Mouse (Mus musculus) limb, embryonic 12.5 days (tissue): ENCODE results near the gene Pde4dip. TPM values are rescaled to one million over a fixed set of nuclear protein-coding genes. Genes with fewer than 3 reads are reported as not detected.

ENCODE experiments used
- ATAC-seq: fragments of 200-750 bp; cut with Nextera tagmentation; 2 replicates; pipeline ENCODE4 v1.8.0; 2017; ENCODE audit warnings: low read depth, moderate TSS enrichment; ENCODE audit not compliant: insufficient number of reproducible peaks, insufficient read depth, low FRiP score, low TSS enrichment
- H3K27ac ChIP-seq: fragments of 300-500 bp; sonication (generic); 2 replicates; pipeline ENCODE4 v1.5.1; 2016; ENCODE audit warnings: mild to moderate bottlenecking, moderate library complexity
- H3K27me3 ChIP-seq: fragments of 300-500 bp; sonication (generic); 2 replicates; pipeline ENCODE4 v1.6.1; 2016; ENCODE audit warnings: mild to moderate bottlenecking, moderate library complexity
- H3K36me3 ChIP-seq: fragments of 300-500 bp; sonication (generic); 2 replicates; pipeline ENCODE4 v1.6.1; 2016; ENCODE audit warnings: mild to moderate bottlenecking, moderate library complexity
- H3K4me1 ChIP-seq: fragments of 300-500 bp; sonication (generic); replicated peaks from 2 replicates; pipeline ENCODE4 v1.6.1; 2016
- H3K4me2 ChIP-seq: fragments of 300-500 bp; sonication (generic); 2 replicates; pipeline ENCODE4 v1.6.1; 2016; ENCODE audit warnings: mild to moderate bottlenecking, moderate library complexity
- H3K4me3 ChIP-seq: fragments of 300-500 bp; sonication (generic); replicated peaks from 2 replicates; pipeline ENCODE4 v1.5.1; 2016; ENCODE audit warnings: mild to moderate bottlenecking
- H3K9ac ChIP-seq: fragments of 300-500 bp; sonication (generic); replicated peaks from 2 replicates; pipeline ENCODE4 v1.6.1; 2016; ENCODE audit warnings: mild to moderate bottlenecking, moderate library complexity
- H3K9me3 ChIP-seq: fragments of 300-500 bp; sonication (generic); 2 replicates; pipeline ENCODE4 v1.6.1; 2016; ENCODE audit warnings: mild to moderate bottlenecking, moderate library complexity
- WGBS: fragments of 180-500 bp; shearing (Covaris S2); methylation state at CpG from one replicate; pipeline ENCODE4 v1.1.7; 2016; 5-methylcytosine and 5-hydroxymethylcytosine counted together
- polyA plus RNA-seq: library from polyadenylated mRNA; unstranded; fragments of >200 nt; fragmentation: Nextera tagmentation; extraction: Ambion mirVana; gene quantifications from 2 replicates; pipeline ENCODE4 v1.2.1, GENCODE M21; 2016

The Pde4dip gene
- polyA plus RNA-seq, 1 experiment from 2014 or later = 31.9 TPM

DNA sequence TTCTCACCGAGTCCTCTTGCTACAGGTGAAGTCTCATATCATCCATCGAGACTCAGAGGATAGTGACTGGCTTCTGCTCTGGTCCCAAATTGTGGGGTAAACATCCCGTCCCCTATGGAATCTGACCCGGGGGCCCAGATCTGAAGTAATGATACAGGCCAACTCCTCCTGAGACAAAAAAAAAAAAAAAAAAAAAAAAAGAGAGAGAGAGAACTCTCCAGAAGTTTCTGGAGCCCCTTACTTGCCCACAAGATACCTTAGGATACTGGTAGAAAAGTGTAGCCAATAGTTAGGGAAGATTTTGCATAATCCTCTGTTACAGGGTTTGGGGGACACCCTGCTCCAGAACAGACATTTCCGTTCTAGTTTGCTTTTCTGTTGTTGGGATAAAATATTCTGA lies 205.9 kb downstream of the Pde4dip start:
- H3K4me2 ChIP-seq = peak overlapping the region; percentile 69
- H3K4me3 ChIP-seq = peak overlapping the region; percentile 40; the same call in 1 of the 2 replicates
- 17% methylated on average over 5 of the region's 5 CpGs for WGBS
- H3K9me3 ChIP-seq = no peaks in the 10 kb centered on the region
- no peak for ATAC-seq
- H3K27me3 ChIP-seq = peaks cover 52% of the 10 kb centered on the region
- H3K36me3 ChIP-seq = no peaks in the 10 kb centered on the region
- H3K27ac ChIP-seq = no peak overlapping the region
- H3K9ac ChIP-seq = no peak overlapping the region
- peaks cover 19% of the 10 kb centered on the region for H3K4me1 ChIP-seq

DNA sequence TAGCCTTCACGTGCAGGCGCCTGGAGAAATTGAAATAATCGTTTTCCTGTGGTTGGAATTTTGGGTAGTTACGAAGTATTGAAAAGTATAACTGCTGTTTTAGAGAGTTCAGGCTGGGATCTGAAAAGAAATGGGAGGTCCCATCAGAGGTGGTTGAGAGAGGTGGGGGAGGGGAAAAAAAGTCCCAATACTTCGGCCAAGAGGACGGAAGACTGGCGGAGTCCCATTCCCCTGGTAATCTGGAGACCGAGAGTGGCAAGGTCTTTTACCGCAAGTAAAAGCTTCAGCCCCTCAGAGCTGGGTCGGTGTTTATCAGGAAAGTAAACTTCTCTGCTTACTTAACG lies 206.4 kb downstream of the Pde4dip start:
- no peak overlapping the region; the same call in 1 of the 2 replicates for H3K9ac ChIP-seq
- no peaks in the 10 kb centered on the region for H3K9me3 ChIP-seq
- peak overlapping the region; percentile 69 for H3K4me2 ChIP-seq
- H3K27ac ChIP-seq = no peak overlapping the region
- ATAC-seq = no peak
- 2% methylated on average over 11 of the region's 11 CpGs for WGBS
- peaks cover 19% of the 10 kb centered on the region for H3K4me1 ChIP-seq
- H3K27me3 ChIP-seq = peaks cover 52% of the 10 kb centered on the region
- peak overlapping the region; percentile 40 for H3K4me3 ChIP-seq
- H3K36me3 ChIP-seq = no peaks in the 10 kb centered on the region

DNA sequence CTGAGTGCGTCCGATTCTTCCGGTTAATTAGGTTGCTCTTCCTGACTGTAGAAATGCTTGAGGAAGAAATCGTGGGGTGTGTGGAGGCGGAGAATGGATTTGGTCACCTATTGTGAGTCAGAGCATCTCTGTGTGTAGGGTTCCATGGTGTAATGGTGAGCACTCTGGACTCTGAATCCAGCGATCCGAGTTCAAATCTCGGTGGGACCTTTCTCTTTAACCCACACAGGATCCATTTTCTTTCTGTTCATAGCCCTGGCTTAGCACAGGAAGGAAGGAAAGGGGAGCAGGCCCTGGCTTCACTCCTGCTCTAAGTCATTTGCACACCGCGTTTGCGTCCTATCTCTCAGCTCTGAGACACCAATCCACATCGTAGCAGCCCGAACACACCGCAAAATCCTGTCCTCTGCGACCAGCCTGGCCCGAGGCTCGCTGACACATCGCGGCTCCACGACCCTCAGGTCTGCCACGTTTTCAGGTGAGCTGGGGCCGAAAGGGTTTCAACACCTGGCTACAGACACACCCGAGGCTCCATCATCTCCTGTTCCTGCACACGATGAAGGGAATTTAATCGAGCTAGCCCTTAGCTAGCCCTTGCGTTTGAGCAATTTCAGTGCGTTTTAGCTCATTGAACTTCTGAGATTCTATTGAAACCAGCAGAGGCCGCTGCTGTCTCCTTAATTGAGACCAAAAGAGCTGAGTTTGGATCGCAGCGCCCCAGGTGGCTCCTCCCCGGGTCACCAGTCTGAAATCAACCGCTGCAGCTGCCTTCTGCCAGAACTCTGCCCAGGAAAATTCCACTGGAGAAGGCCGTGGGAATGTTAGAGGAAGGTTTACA lies 207.0 kb downstream of the Pde4dip start:
- H3K9me3 ChIP-seq = no peaks in the 10 kb centered on the region
- 0 out of 2 replicates have a peak, but pooled peaks have one; percentile 27 for ATAC-seq
- peak overlapping the region; percentile 40 for H3K4me3 ChIP-seq
- peak overlapping the region; percentile 69 for H3K4me2 ChIP-seq
- H3K36me3 ChIP-seq = no peaks in the 10 kb centered on the region
- H3K27me3 ChIP-seq = peaks cover 50% of the 10 kb centered on the region
- H3K27ac ChIP-seq = no peak overlapping the region
- H3K9ac ChIP-seq = peak overlapping the region; percentile 60
- WGBS = 1% methylated on average over 33 of the region's 33 CpGs
- H3K4me1 ChIP-seq = peaks cover 19% of the 10 kb centered on the region

DNA sequence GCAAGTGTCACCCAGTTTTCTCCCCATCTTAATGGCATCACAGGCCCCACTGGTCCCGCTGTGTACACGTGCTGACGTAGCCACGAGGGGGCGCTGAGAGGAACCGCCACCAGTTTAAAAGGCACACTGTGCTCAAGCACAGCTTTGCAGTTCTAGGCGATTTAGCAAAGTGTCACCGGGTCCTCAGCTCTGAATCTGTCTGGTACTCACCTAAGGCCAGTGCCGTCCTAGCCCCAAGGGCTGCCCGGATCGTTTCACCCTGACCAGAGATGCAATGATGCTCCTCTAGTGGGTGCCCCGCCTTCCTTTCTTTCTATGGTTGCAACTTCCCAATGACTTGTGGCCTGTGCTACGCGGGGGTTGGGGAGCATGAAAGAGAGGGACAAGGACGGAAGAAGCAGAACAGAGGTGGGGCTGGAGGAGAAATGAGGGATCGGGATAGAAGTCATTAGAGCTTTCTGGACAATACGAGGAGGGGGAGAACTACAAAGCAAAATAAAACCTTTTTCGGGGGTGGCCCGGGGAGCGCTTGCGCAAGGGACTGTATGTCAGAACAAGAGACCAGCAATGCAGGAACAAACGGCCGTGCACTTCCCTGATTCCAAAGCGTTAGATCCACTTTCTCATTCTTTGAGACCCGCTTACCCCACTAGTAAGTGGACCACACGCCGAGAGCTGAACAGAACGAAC lies 207.7 kb downstream of the Pde4dip start:
- 1% methylated on average over 28 of the region's 28 CpGs for WGBS
- peak overlapping the region; percentile 60 for H3K9ac ChIP-seq
- no peaks in the 10 kb centered on the region for H3K9me3 ChIP-seq
- peak overlapping the region; percentile 40 for H3K4me3 ChIP-seq
- H3K4me1 ChIP-seq = peaks cover 19% of the 10 kb centered on the region
- peaks cover 46% of the 10 kb centered on the region for H3K27me3 ChIP-seq
- H3K27ac ChIP-seq = no peak overlapping the region
- no peaks in the 10 kb centered on the region for H3K36me3 ChIP-seq
- peak; percentile 57; the same call in 1 of the 2 replicates for ATAC-seq
- H3K4me2 ChIP-seq = peak overlapping the region; percentile 69

DNA sequence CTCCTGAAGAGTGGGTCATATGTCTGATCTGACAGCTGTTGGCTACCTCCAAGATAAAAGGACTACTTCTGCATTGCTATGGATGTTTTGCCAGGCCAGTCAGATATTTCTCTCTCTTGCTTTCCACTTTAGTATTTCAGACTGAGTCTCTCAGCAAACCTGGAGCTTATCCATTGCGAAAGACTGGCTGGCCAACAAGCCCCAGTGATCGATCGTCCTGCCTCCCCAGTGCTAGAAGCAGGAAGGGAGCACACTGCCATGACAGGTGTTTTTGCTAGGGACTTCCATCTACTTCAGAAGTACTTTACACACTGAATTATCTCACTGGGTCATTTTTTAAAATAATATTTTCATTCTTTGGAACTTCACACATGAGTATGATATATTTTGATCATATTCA lies 210.1 kb downstream of the Pde4dip start:
- no peaks in the 10 kb centered on the region for H3K9me3 ChIP-seq
- no peak overlapping the region for H3K9ac ChIP-seq
- H3K36me3 ChIP-seq = no peaks in the 10 kb centered on the region
- H3K4me2 ChIP-seq = no peak overlapping the region
- H3K27me3 ChIP-seq = peaks cover 29% of the 10 kb centered on the region
- ATAC-seq = no peak
- H3K4me1 ChIP-seq = peaks cover 8% of the 10 kb centered on the region
- no peak overlapping the region for H3K27ac ChIP-seq
- H3K4me3 ChIP-seq = no peak overlapping the region
- 90% methylated on average over 3 of the region's 3 CpGs for WGBS

DNA sequence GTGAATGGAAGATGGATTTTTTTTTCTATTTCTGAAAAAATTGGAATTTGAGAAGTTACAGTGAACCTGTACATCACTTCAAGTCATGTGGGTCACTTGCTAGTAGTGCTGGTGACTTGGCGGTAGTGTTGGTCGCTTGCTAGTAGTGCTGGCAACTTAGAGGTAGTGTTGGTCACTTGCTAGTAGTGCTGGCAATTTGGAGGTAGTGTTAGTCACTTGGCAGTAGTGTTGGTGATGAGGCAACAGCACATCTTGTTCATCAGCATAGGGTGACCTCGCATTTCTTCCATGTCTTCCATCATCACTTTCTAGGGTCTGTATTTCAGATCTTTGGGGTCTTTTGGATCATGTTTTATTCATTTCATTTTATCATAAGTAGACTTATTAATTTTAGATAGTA lies 212.4 kb downstream of the Pde4dip start:
- Histone ChIP-seq H3K27me3 (peaks cover 14% of the 10 kb centered on the region; the same call in 1 of the 2 replicates), H3K4me3 (no peak overlapping the region), H3K27ac (no peak overlapping the region), H3K9ac (no peak overlapping the region), H3K4me1 (no peaks in the 10 kb centered on the region; the same call in 1 of the 2 replicates), H3K36me3 (peaks cover 7% of the 10 kb centered on the region), H3K4me2 (no peak overlapping the region), H3K9me3 (no peaks in the 10 kb centered on the region)
- no peak for ATAC-seq
- WGBS = 98% methylated on average over 3 of the region's 3 CpGs

DNA sequence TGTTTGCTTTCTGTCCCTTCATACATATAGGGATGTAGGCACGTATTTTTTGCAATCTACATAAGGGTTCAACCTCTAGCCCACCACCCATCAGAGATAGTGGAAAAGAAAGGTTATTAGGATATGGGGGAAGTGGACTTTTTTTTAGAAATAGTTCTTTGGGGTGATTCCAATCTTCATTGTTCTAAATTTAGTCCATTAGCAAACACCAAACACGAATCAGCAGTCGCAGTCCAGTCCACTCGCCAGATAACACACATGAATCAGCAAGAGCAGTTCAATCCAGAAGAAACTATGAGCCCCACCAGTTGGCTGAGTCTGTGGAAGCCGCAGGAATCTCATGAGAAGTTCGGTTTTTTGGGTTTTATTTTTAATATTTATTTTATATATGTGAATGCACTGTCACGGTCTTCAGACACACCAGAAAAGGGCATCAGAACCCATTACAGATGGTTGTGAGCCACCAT lies 213.8 kb downstream of the Pde4dip start, which contains the start of gene Gm17651:
Gene Gm17651 (minus strand): TSS at position 51 of the 467 bp plus-strand sequence.
- Histone ChIP-seq H3K27ac (no peak within 1 kb of the TSS), H3K4me1 (no peaks in the 10 kb centered on the region), H3K9me3 (no peaks in the 10 kb centered on the region), H3K36me3 (peaks cover 21% of the 10 kb centered on the region), H3K9ac (no peak within 1 kb of the TSS), H3K4me3 (no peak within 1 kb of the TSS), H3K4me2 (no peak within 1 kb of the TSS), H3K27me3 (peaks cover 5% of the 10 kb centered on the region; the same call in 1 of the 2 replicates)
- ATAC-seq = no peak
- 89% methylated on average over 7 of the region's 7 CpGs for WGBS

DNA sequence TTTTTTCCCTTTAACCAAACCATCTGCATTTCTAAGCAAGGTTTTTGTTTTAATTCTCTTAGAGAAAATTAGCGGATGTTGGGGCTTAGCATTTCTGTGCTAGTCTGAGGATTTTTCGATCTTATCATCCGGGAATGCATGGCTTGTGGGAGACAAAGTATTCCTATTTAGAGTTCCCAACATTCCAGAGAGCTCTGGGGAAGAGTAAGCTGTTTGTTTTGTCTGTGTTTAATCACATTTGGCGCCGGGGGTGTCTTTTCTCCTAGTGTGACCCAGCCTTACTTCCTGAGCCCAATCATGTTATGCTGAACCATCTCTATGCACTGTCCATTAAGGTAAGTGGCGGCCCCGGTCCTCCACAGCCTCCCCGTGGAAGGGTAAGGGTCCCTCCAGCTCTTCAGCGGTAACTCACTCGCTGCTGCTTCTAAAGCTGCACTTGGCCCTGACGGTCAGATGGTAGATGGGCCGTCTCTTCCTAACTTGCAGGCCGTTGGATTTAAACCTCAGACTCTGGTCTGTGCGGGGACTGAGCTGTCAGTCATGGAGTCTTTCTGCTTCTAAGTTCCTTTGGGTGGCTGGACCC lies 221.3 kb downstream of the Pde4dip start:
- H3K4me2 ChIP-seq = no peak overlapping the region
- WGBS = 90% methylated on average over 14 of the region's 14 CpGs
- H3K27me3 ChIP-seq = no peaks in the 10 kb centered on the region
- peaks cover 1% of the 10 kb centered on the region; the same call in 1 of the 2 replicates for H3K4me1 ChIP-seq
- H3K9ac ChIP-seq = no peak overlapping the region
- H3K36me3 ChIP-seq = peaks cover 69% of the 10 kb centered on the region
- no peak overlapping the region for H3K27ac ChIP-seq
- H3K4me3 ChIP-seq = no peak overlapping the region
- no peaks in the 10 kb centered on the region for H3K9me3 ChIP-seq
- ATAC-seq = no peak

DNA sequence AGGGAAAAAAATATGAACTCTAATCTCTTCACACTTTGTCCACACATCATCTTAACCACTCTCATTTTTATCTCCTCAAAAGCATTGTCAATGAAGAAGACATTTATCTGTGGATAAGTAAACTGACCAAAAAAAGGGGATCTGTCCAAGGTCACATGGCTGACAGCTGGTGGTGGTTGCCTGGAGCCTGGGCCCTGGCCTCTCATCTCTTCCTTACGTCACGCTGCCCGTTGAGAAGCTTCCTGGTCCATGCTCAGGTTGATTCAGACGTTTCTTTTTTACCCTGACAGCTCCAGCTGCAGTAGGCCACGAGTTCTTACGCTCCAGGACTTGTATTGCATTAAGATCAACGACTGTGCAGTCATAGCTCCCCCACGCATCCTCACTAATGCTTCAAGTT lies 222.4 kb downstream of the Pde4dip start:
- peaks cover 7% of the 10 kb centered on the region; the same call in 1 of the 2 replicates for H3K4me1 ChIP-seq
- no peaks in the 10 kb centered on the region for H3K9me3 ChIP-seq
- peaks cover 62% of the 10 kb centered on the region for H3K36me3 ChIP-seq
- H3K9ac ChIP-seq = no peak overlapping the region
- no peak for ATAC-seq
- H3K27me3 ChIP-seq = no peaks in the 10 kb centered on the region
- no peak overlapping the region for H3K4me2 ChIP-seq
- no peak overlapping the region for H3K27ac ChIP-seq
- no peak overlapping the region for H3K4me3 ChIP-seq
- 80% methylated on average over 8 of the region's 8 CpGs for WGBS

DNA sequence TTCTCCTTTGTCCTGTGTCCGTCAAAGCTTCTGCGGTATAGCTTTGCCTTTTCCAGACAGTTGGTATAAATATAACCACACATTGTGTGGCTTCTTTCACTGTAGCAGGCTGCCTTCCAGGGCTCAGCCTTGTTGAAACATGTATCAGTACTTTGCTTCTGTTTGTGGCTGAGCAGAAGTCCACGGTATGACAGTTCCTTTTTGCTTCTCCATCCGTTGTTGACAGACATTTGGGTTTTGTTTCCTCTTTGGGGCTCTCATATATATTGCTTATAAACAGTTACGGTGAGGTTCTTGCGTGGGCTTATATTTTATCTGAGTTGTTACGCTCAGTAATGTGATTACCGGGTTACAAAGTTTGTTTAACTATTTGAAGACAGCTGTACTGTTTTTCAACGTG lies 223.0 kb downstream of the Pde4dip start:
- no peak for ATAC-seq
- Histone ChIP-seq H3K36me3 (peaks cover 56% of the 10 kb centered on the region), H3K27ac (no peak overlapping the region), H3K9me3 (no peaks in the 10 kb centered on the region), H3K27me3 (no peaks in the 10 kb centered on the region), H3K9ac (no peak overlapping the region), H3K4me2 (no peak overlapping the region), H3K4me1 (peaks cover 10% of the 10 kb centered on the region; the same call in 1 of the 2 replicates), H3K4me3 (no peak overlapping the region)
- 94% methylated on average over 9 of the region's 9 CpGs for WGBS

DNA sequence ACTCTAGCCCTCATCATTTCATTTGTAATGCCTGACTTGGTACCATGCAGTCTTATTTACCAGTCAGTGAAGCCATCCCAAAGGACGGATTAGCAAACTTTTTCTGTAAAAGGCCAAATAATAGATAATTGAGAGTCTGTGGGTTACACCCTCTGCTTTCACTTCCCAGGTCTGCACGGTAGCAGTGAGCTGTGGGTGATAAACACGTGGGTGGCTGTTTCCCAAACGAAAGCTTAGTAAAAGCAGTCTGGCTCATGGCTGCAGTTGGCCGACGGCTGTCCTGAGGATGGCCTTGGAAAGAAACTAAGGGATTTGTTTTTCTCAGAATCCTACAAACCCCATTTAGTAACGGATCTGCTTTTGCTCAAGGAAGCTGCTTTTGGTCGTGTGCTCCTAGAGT lies 227.3 kb downstream of the Pde4dip start:
- Histone ChIP-seq H3K36me3 (peaks cover 24% of the 10 kb centered on the region), H3K4me1 (peaks cover 27% of the 10 kb centered on the region)
- WGBS = 52% methylated on average over 8 of the region's 8 CpGs

More for the DNA sequence above, 227.3 kb downstream of the Pde4dip start:
- no peak overlapping the region for H3K27ac ChIP-seq
- no peak overlapping the region for H3K9ac ChIP-seq
- no peaks in the 10 kb centered on the region for H3K9me3 ChIP-seq
- no peak overlapping the region for H3K4me3 ChIP-seq
- H3K27me3 ChIP-seq = no peaks in the 10 kb centered on the region
- H3K4me2 ChIP-seq = no peak overlapping the region
- ATAC-seq = no peak
